ENCODE assay signal across 19 mouse cellular contexts in genomic region chr5:108566523-108566922, GRCm38 (mm10). TPM values are rescaled to one million over a fixed set of nuclear protein-coding genes. Genes with fewer than 3 reads are reported as not detected.
"Had no signal": no experiment of that assay in that cellular context is flagged by ENCODE, and none has a peak within 500 bp of the region (broad histone marks: within the 10 kb centered on the region; RNA-seq: fewer than 3 reads in every experiment).

No protein-coding gene starts in this region.

- H3K4me3 ChIP-seq: liver, embryonic 13.5 days; liver, embryonic 15.5 days; megakaryocyte, embryonic 14.5 days; midbrain, embryonic 13.5 days; midbrain, embryonic 15.5 days; neural tube, embryonic 12.5 days; stomach, embryonic 15.5 days had no signal

- ATAC-seq: liver, postnatal 0 days; midbrain, embryonic 13.5 days; midbrain, embryonic 15.5 days had no signal

- H3K4me1 ChIP-seq: liver, embryonic 13.5 days; liver, embryonic 15.5 days; megakaryocyte, embryonic 14.5 days; midbrain, embryonic 13.5 days; midbrain, embryonic 15.5 days; neural tube, embryonic 12.5 days; stomach, embryonic 15.5 days had no signal

- H3K27ac ChIP-seq: liver, embryonic 13.5 days; liver, embryonic 15.5 days; macrophage; midbrain, embryonic 13.5 days; midbrain, embryonic 15.5 days; neural tube, embryonic 12.5 days; stomach, embryonic 15.5 days; stomach, postnatal 0 days had no signal

- H3K9ac ChIP-seq: liver, embryonic 13.5 days; liver, embryonic 15.5 days; liver, postnatal 0 days; lung, embryonic 14.5 days; midbrain, embryonic 13.5 days; midbrain, embryonic 15.5 days; neural tube, embryonic 12.5 days; stomach, embryonic 15.5 days had no signal

- DNase-seq: liver, embryonic 13.5 days; liver, postnatal 0 days; right cerebral cortex, postnatal 14 days; thymus, adult 2 months; thymus, postnatal 25 days; thymus, postnatal 4 days had no signal

- H3K27me3 ChIP-seq: liver, embryonic 13.5 days; liver, embryonic 15.5 days; megakaryocyte, embryonic 14.5 days; midbrain, embryonic 13.5 days; midbrain, embryonic 15.5 days; neural tube, embryonic 12.5 days; stomach, embryonic 15.5 days had no signal

- H3K9me3 ChIP-seq: liver, embryonic 13.5 days; liver, embryonic 15.5 days; megakaryocyte, embryonic 14.5 days; midbrain, embryonic 13.5 days; midbrain, embryonic 15.5 days; neural tube, embryonic 12.5 days; stomach, embryonic 15.5 days had no signal

- H3K4me2 ChIP-seq: liver, embryonic 13.5 days; liver, embryonic 15.5 days; lung, embryonic 14.5 days; midbrain, embryonic 11.5 days; midbrain, embryonic 13.5 days; midbrain, embryonic 15.5 days; neural tube, embryonic 12.5 days; stomach, embryonic 15.5 days had no signal

RNA-seq across cellular contexts. Expression of gene Cplx1, which starts 16.7 kb away (rescaled TPM):
- total RNA-seq: monocyte, adult 5-6 weeks; neutrophil, adult 5-6 weeks had no signal
- polyA plus RNA-seq: liver, postnatal 0 days; macrophage; spleen, adult 2 months had no signal
